Mouse (Mus musculus) heart, adult 8-10 months (tissue): ENCODE measurements around the gene Tnfrsf21. TPM values are rescaled to one million over a fixed set of nuclear protein-coding genes. Genes with fewer than 3 reads are reported as not detected.

Experiments
- DNase-seq: peaks from one replicate; pipeline ENCODE4 v3.0.0; 2022; ENCODE audit warnings: low spot score
- total RNA-seq, 4 experiments: library from RNA; stranded (reverse); gene quantifications; 2 replicates each; pipeline ENCODE4 v1.2.4; 2022

Gene Tnfrsf21
- total RNA-seq, 4 experiments from 2014 or later: 7.1 to 13.9 (median 10.4) TPM

GRCm38 (mm10) chr17:43128908-43129533, 112.7 kb downstream of the Tnfrsf21 start:
- no peak for DNase-seq

GRCm38 (mm10) chr17:43130115-43130869, 113.9 kb downstream of the Tnfrsf21 start:
- DNase-seq: no peak

- DNase-seq: no peak
These were observed 114.5 kb downstream of the Tnfrsf21 start for GRCm38 (mm10) chr17:43130870-43131264.

GRCm38 (mm10) chr17:43132477-43132876, 116.1 kb downstream of the Tnfrsf21 start:
- DNase-seq: no peak

- no peak for DNase-seq
These were observed 116.8 kb downstream of the Tnfrsf21 start for GRCm38 (mm10) chr17:43133106-43133505.

GRCm38 (mm10) chr17:43134991-43135390, 118.6 kb downstream of the Tnfrsf21 start:
- no peak for DNase-seq

- DNase-seq: no peak
These were observed 119.3 kb downstream of the Tnfrsf21 start for GRCm38 (mm10) chr17:43135398-43136265.

- no peak for DNase-seq
These were observed 120.4 kb downstream of the Tnfrsf21 start for GRCm38 (mm10) chr17:43136720-43137119.

- DNase-seq: peak; percentile 19
These were observed 121.5 kb downstream of the Tnfrsf21 start for GRCm38 (mm10) chr17:43137838-43138237.

- DNase-seq: no peak
These were observed 122.0 kb downstream of the Tnfrsf21 start for GRCm38 (mm10) chr17:43138356-43138755.

Other genes starting within 250 kb of the Tnfrsf21 start
- 10 to 100 TPM; 15.8 to 19.3 (median 17.6) TPM for gene Cd2ap, start 139.9 kb upstream of the Tnfrsf21 start, total RNA-seq